Mouse (Mus musculus): Measurements from ENCODE around the gene Mrpl22. TPM values are rescaled to one million over a fixed set of nuclear protein-coding genes. Genes with fewer than 3 reads are reported as not detected.
A peak's percentile ranks its signal among the peaks of the same experiment; 100 is the strongest.
"Not testable (repeated sequence)": the region's sequence is repeated elsewhere in the genome, so short reads cannot be mapped to it uniquely, and the experiment has no call there.

Gene Mrpl22
- polyA plus RNA-seq, 1 experiment from 2014 or later, result 102 TPM

DNA sequence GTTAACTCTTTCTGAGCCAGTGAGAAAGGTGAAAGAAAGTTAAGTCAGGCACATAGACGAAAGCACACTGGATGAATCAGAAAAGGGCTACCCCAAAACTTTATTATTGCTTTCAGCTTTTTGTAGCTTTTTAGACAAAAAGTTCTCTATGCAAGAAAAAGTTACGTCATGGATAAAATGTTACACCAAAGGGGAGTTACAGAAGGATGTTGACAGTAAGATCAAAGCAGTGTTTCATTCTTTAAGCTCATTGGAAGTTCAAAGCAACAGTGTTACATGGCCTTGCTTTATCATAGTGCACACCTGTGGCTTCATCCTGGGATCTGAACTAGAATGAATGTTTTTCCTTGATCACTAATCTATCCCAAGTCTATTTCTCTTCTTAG lies 40.2 kb downstream of the Mrpl22 start:
- no peak overlapping the region for H3K4me3 ChIP-seq
- H3K9ac ChIP-seq, result no peak overlapping the region
- H3K27me3 ChIP-seq, result no peaks in the 10 kb centered on the region
- H3K27ac ChIP-seq, result no peak overlapping the region
- WGBS, result 41% methylated on average over 2 of the region's 2 CpGs
- H3K36me3 ChIP-seq, result no peaks in the 10 kb centered on the region
- no peak overlapping the region for H3K4me2 ChIP-seq
- peaks cover 18% of the 10 kb centered on the region for H3K4me1 ChIP-seq (replicated peaks)
- ATAC-seq (replicated peaks; ENCODE audit: insufficient number of reproducible peaks, insufficient read depth, low FRiP score, low read depth), result no peak
- H3K9me3 ChIP-seq (replicated peaks), result no peaks in the 10 kb centered on the region

DNA sequence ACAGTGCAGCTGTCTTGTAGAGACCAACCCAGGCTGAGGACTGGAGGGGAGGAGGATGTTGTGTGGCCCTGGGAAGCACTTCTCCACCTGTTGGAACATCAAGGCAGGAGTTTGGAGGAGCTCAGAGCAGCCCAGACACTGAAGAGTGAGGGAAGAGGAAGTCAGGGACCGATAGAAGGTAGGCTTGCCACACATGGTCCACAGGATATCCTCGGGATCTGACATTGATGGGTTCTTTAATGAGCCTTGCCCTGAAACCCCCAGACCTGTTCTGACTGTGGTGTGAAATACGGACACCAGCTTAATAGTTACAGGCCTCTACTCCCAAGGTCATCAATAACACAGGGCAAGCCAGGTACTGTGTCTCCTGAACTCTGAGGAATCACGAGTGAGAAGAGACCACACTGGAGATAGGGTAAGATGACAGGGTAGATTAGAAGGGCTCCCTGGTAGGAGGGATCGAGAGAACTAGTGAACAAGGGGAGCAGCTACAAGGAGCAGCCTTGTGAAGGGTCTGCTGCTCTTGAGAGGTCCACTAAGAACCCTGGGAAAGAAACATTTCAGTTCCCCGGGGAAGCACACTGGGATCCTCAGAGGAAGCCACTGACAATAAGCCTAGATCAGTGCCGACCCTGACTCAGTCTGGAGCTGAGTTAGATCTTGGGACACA lies 42.3 kb downstream of the Mrpl22 start:
- Histone ChIP-seq H3K9ac (no peak overlapping the region), H3K4me3 (peak overlapping the region; percentile 53), H3K9me3 (replicated peaks) (no peaks in the 10 kb centered on the region), H3K27ac (no peak overlapping the region), H3K4me2 (peak overlapping the region; percentile 64), H3K36me3 (no peaks in the 10 kb centered on the region), H3K4me1 (replicated peaks) (peaks cover 18% of the 10 kb centered on the region), H3K27me3 (no peaks in the 10 kb centered on the region)
- no peak for ATAC-seq (replicated peaks; ENCODE audit: insufficient number of reproducible peaks, insufficient read depth, low FRiP score, low read depth)
- 81% methylated on average over 7 of the region's 7 CpGs for WGBS

GRCm38 (mm10) chr11:58214391-58215048 lies 43.1 kb downstream of the Mrpl22 start:
- 0 out of 2 replicates have a peak overlapping the region, but pooled peaks have one; percentile 28 for H3K27ac ChIP-seq
- H3K4me1 ChIP-seq (replicated peaks), result peaks cover 18% of the 10 kb centered on the region
- H3K4me3 ChIP-seq, result peak overlapping the region; percentile 53
- peak; percentile 85 for ATAC-seq (replicated peaks; ENCODE audit: insufficient number of reproducible peaks, insufficient read depth, low FRiP score, low read depth)
- H3K27me3 ChIP-seq, result no peaks in the 10 kb centered on the region
- 23% methylated on average over 17 of the region's 17 CpGs for WGBS
- peak overlapping the region; percentile 42 for H3K9ac ChIP-seq
- H3K36me3 ChIP-seq, result no peaks in the 10 kb centered on the region
- peak overlapping the region; percentile 64 for H3K4me2 ChIP-seq
- no peaks in the 10 kb centered on the region for H3K9me3 ChIP-seq (replicated peaks)

GRCm38 (mm10) chr11:58215049-58215430 lies 43.6 kb downstream of the Mrpl22 start:
- peak overlapping the region; percentile 53 for H3K4me3 ChIP-seq
- H3K9me3 ChIP-seq (replicated peaks); ATAC-seq (replicated peaks; ENCODE audit: insufficient number of reproducible peaks, insufficient read depth, low FRiP score, low read depth); H3K27me3 ChIP-seq; H3K36me3 ChIP-seq: not testable (repeated sequence)
- 2% methylated on average over 2 of the region's 3 CpGs for WGBS
- peak overlapping the region; percentile 42; the same call in 1 of the 2 replicates for H3K9ac ChIP-seq
- peak overlapping the region; percentile 28; the same call in 1 of the 2 replicates for H3K27ac ChIP-seq
- H3K4me1 ChIP-seq (replicated peaks), result peaks cover 18% of the 10 kb centered on the region
- H3K4me2 ChIP-seq, result peak overlapping the region; percentile 64

DNA sequence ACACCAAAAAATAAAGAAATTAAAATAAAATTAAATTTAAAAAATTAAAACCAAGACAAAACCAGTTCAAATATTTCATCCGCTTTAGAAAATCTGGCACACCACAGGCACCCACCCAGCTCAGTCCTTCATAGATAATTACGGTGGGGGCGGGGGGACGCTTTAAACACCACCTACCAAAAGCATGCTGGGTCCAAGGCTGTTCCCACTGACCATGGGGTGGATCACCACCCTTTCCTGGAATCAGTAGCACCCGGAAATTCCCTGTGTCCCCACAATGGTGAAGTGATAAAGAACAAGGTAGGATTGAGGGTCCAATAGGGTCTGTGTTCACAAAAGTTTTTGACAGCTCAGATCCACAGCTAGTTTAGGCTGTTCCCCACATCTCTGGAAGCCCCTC lies 44.4 kb downstream of the Mrpl22 start:
- Histone ChIP-seq H3K9me3 (replicated peaks) (no peaks in the 10 kb centered on the region), H3K27me3 (no peaks in the 10 kb centered on the region), H3K36me3 (no peaks in the 10 kb centered on the region), H3K27ac (no peak overlapping the region), H3K4me1 (replicated peaks) (peaks cover 18% of the 10 kb centered on the region), H3K4me2 (peak overlapping the region; percentile 64; the same call in 1 of the 2 replicates), H3K9ac (no peak overlapping the region), H3K4me3 (peak overlapping the region; percentile 53; the same call in 1 of the 2 replicates)
- ATAC-seq (replicated peaks; ENCODE audit: insufficient number of reproducible peaks, insufficient read depth, low FRiP score, low read depth), result no peak
- WGBS, result 72% methylated on average over 5 of the region's 5 CpGs

DNA sequence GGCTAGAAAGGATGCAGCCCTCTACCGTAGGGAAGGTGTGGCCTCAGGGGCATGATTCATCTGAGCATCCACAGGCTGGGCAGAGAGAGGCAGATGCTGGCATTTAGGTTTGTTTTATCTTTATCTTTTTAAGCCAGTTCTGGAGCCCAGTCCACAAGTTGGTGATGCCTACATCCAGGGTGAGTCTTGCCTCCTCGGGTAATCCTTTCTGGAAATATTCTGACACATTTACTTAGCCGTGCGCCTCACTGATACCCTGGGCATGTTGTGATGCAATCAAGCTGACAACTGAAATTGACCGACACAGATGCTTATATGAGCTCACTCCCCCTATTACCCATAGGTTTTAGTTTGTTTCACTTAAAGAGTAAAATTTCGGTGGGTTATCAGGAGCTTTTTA lies 45.4 kb downstream of the Mrpl22 start:
- no peaks in the 10 kb centered on the region for H3K27me3 ChIP-seq
- no peak for ATAC-seq (replicated peaks; ENCODE audit: insufficient number of reproducible peaks, insufficient read depth, low FRiP score, low read depth)
- no peaks in the 10 kb centered on the region for H3K9me3 ChIP-seq (replicated peaks)
- H3K4me3 ChIP-seq, result no peak overlapping the region
- no peaks in the 10 kb centered on the region for H3K36me3 ChIP-seq
- peaks cover 8% of the 10 kb centered on the region; the same call in 1 of the 2 replicates for H3K4me1 ChIP-seq (replicated peaks)
- H3K9ac ChIP-seq, result no peak overlapping the region
- no peak overlapping the region for H3K4me2 ChIP-seq
- 78% methylated on average over 6 of the region's 6 CpGs for WGBS
- no peak overlapping the region for H3K27ac ChIP-seq

- H3K4me1 ChIP-seq (replicated peaks), result peaks cover 16% of the 10 kb centered on the region
- no peak overlapping the region for H3K4me3 ChIP-seq
- WGBS, result 6% methylated on average over 4 of the region's 4 CpGs
- no peak overlapping the region for H3K4me2 ChIP-seq
- H3K27ac ChIP-seq, result peak overlapping the region; percentile 6
- H3K36me3 ChIP-seq, result no peaks in the 10 kb centered on the region
- no peaks in the 10 kb centered on the region for H3K9me3 ChIP-seq (replicated peaks)
- H3K27me3 ChIP-seq, result no peaks in the 10 kb centered on the region
- no peak for ATAC-seq (replicated peaks; ENCODE audit: insufficient number of reproducible peaks, insufficient read depth, low FRiP score, low read depth)
- no peak overlapping the region for H3K9ac ChIP-seq
Observed at GRCm38 (mm10) chr11:58223751-58224150, 52.3 kb downstream of the Mrpl22 start.

- H3K4me3 ChIP-seq, result no peak overlapping the region
- no peak for ATAC-seq (replicated peaks; ENCODE audit: insufficient number of reproducible peaks, insufficient read depth, low FRiP score, low read depth)
- peak overlapping the region; percentile 6; the same call in 1 of the 2 replicates for H3K27ac ChIP-seq
- H3K36me3 ChIP-seq, result no peaks in the 10 kb centered on the region
- H3K27me3 ChIP-seq, result no peaks in the 10 kb centered on the region
- no peak overlapping the region for H3K9ac ChIP-seq
- no peak overlapping the region for H3K4me2 ChIP-seq
- peaks cover 16% of the 10 kb centered on the region for H3K4me1 ChIP-seq (replicated peaks)
- 47% methylated on average over 7 of the region's 7 CpGs for WGBS
- no peaks in the 10 kb centered on the region for H3K9me3 ChIP-seq (replicated peaks)
Observed at GRCm38 (mm10) chr11:58224313-58224712, 52.9 kb downstream of the Mrpl22 start.

DNA sequence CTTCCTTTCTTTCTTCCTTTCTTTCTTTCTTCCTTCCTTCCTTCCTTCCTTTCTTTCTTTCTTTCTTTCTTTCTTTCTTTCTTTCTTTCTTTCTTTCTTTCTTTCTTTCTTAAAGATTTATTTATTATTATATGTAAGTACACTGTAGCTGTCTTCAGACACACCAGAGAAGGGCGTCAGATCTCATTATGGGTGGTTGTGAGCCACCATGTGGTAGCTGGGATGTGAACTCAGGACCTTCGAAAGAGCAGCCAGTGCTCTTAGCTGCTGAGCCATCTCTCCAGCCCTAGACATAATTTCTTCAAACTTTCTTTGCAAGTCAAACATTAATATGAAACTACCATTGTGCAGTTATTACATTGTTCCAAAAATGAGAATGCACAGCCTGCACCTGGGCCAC lies 53.4 kb downstream of the Mrpl22 start:
- not testable (repeated sequence) for H3K9ac ChIP-seq; H3K27me3 ChIP-seq; ATAC-seq (replicated peaks; ENCODE audit: insufficient number of reproducible peaks, insufficient read depth, low FRiP score, low read depth); H3K36me3 ChIP-seq; H3K4me2 ChIP-seq; H3K27ac ChIP-seq; H3K9me3 ChIP-seq (replicated peaks); H3K4me3 ChIP-seq
- H3K4me1 ChIP-seq (replicated peaks), result peaks cover 16% of the 10 kb centered on the region
- 68% methylated on average over 2 of the region's 2 CpGs for whole genome bisulfite sequencing

- no peak overlapping the region for H3K9ac ChIP-seq
- H3K27ac ChIP-seq, result peak overlapping the region; percentile 18; the same call in 1 of the 2 replicates
- H3K27me3 ChIP-seq, result 0 out of 2 replicates have a peak, but pooled peaks cover 1% of the 10 kb centered on the region
- H3K36me3 ChIP-seq, result no peaks in the 10 kb centered on the region
- no peak overlapping the region for H3K4me3 ChIP-seq
- no peaks in the 10 kb centered on the region for H3K9me3 ChIP-seq (replicated peaks)
- H3K4me2 ChIP-seq, result peak overlapping the region; percentile 11; the same call in 1 of the 2 replicates
- WGBS, result 5% methylated on average over 5 of the region's 5 CpGs
- peak; percentile 50 for ATAC-seq (replicated peaks; ENCODE audit: insufficient number of reproducible peaks, insufficient read depth, low FRiP score, low read depth)
- peaks cover 16% of the 10 kb centered on the region for H3K4me1 ChIP-seq (replicated peaks)
Observed at GRCm38 (mm10) chr11:58225655-58226054, 54.2 kb downstream of the Mrpl22 start.

GRCm38 (mm10) chr11:58226425-58226824 lies 55.0 kb downstream of the Mrpl22 start:
- no peak overlapping the region for H3K4me3 ChIP-seq
- H3K4me1 ChIP-seq (replicated peaks), result peaks cover 16% of the 10 kb centered on the region
- H3K9ac ChIP-seq, result no peak overlapping the region
- no peaks in the 10 kb centered on the region for H3K9me3 ChIP-seq (replicated peaks)
- H3K27me3 ChIP-seq, result 0 out of 2 replicates have a peak, but pooled peaks cover 4% of the 10 kb centered on the region
- H3K36me3 ChIP-seq, result no peaks in the 10 kb centered on the region
- H3K27ac ChIP-seq, result no peak overlapping the region
- no peak for ATAC-seq (replicated peaks; ENCODE audit: insufficient number of reproducible peaks, insufficient read depth, low FRiP score, low read depth)
- no peak overlapping the region for H3K4me2 ChIP-seq
